18 mouse cellular contexts compared by ENCODE assay signal in the genomic region with DNA sequence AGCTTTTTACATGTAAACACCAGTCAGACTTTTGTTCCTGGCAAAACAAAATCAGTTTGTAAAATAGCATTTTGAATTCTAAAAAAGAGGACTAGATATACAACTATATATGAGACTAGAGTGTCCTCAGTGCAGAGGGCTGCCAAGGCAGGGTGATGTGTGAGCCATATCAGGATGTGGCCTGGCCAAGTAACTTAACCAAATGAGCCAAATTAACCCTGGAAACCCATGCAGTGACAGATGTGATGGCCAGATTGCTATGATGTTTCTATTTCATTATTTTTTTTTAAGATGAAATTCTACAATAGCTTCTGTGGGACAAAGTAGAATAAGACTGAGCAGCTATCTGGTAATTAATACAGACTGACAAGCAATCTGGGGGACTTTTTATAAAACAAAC.
"Had no signal": no experiment of that assay in that cellular context is flagged by ENCODE, and none has a peak within 500 bp of the region (broad histone marks: within the 10 kb centered on the region; RNA-seq: fewer than 3 reads in every experiment).

No protein-coding gene starts in this region.

- DNase-seq: lung, adult 2 months; lung, postnatal 10 days; lung, postnatal 4 days; midbrain, embryonic 14.5 days; retina, postnatal 1 day; right cerebral cortex, adult 18-20 months; right cerebral cortex, postnatal 25 days; right cerebral cortex, postnatal 4 days; spleen, adult 18-20 months; thymus, adult 18-20 months; thymus, postnatal 14 days; thymus, postnatal 36 days had no signal

- H3K4me3 ChIP-seq: midbrain, embryonic 10.5 days; midbrain, embryonic 12.5 days; myocyte; neural tube, embryonic 13.5 days; neural tube, embryonic 15.5 days had no signal

- H3K9ac ChIP-seq: midbrain, embryonic 12.5 days; neural tube, embryonic 13.5 days; neural tube, embryonic 15.5 days had no signal

- H3K4me2 ChIP-seq: midbrain, embryonic 12.5 days; neural tube, embryonic 13.5 days; neural tube, embryonic 15.5 days had no signal

- H3K36me3 ChIP-seq: midbrain, embryonic 10.5 days; midbrain, embryonic 12.5 days; neural tube, embryonic 13.5 days; neural tube, embryonic 15.5 days had no signal

- H3K9me3 ChIP-seq: midbrain, embryonic 10.5 days; midbrain, embryonic 12.5 days; neural tube, embryonic 13.5 days; neural tube, embryonic 15.5 days had no signal

- ATAC-seq: midbrain, embryonic 16.5 days had no signal

- H3K27me3 ChIP-seq: midbrain, embryonic 12.5 days; neural tube, embryonic 15.5 days had no signal

- H3K27ac ChIP-seq: midbrain, embryonic 10.5 days; neural tube, embryonic 13.5 days; neural tube, embryonic 15.5 days had no signal
